Mouse (Mus musculus) spleen, adult 2 months (tissue): ENCODE measurements around the gene Hccs. TPM values are rescaled to one million over a fixed set of nuclear protein-coding genes. Genes with fewer than 3 reads are reported as not detected.

Experiments
- DNase-seq, 2 experiments: peaks; one replicate each; pipeline versions ENCODE4 v3.0.0 to v3.0.0-alpha.2; 2012 to 2021; ENCODE audit warnings: low spot score in 2 of 2, low read depth in 1 of 2
- H3K27ac ChIP-seq: fragments of 200-500 bp; 2 replicates; pipeline ENCODE4 v1.5.1; 2012; ENCODE audit warnings: low read length, inconsistent platforms; ENCODE audit not compliant: insufficient read depth
- H3K27me3 ChIP-seq: fragments of 200-500 bp; 2 replicates; pipeline ENCODE4 v1.6.1; 2012; ENCODE audit warnings: mild to moderate bottlenecking, moderate library complexity, low read length, inconsistent platforms; ENCODE audit not compliant: control insufficient read depth, insufficient read depth
- H3K36me3 ChIP-seq: fragments of 200-500 bp; 2 replicates; pipeline ENCODE4 v1.6.1; 2012; ENCODE audit warnings: mild to moderate bottlenecking, low read length, inconsistent platforms; ENCODE audit not compliant: control insufficient read depth, insufficient read depth
- H3K4me1 ChIP-seq: fragments of 200-500 bp; 2 replicates; pipeline ENCODE4 v1.6.1; 2011; ENCODE audit warnings: inconsistent platforms; ENCODE audit not compliant: control insufficient read depth, insufficient read depth, insufficient read length
- H3K4me3 ChIP-seq: fragments of 200-500 bp; 2 replicates; pipeline ENCODE4 v1.5.1; 2011; ENCODE audit warnings: mild to moderate bottlenecking, inconsistent platforms; ENCODE audit not compliant: insufficient read depth, insufficient read length; ENCODE audit errors: extremely low read depth
- CTCF ChIP-seq: fragments of 200-500 bp; IDR thresholded peaks from 2 replicates; pipeline ENCODE4 v1.5.1; 2011; ENCODE audit warnings: mild to moderate bottlenecking, inconsistent platforms; ENCODE audit not compliant: insufficient read depth, insufficient read length, insufficient replicate concordance; ENCODE audit errors: extremely low read depth
- POLR2A ChIP-seq: fragments of 200-500 bp; IDR thresholded peaks from 2 replicates; pipeline ENCODE4 v1.6.1; 2011; ENCODE audit warnings: low read depth, low read length, inconsistent platforms
- WGBS: fragments of 180-500 bp; shearing (Covaris S2); methylation state at CpG from one replicate; pipeline ENCODE4 v1.1.7; 2018; 5-methylcytosine and 5-hydroxymethylcytosine counted together
- polyA plus RNA-seq: library from polyadenylated mRNA; depleted of rRNA; stranded (reverse); fragments of >200 nt; gene quantifications from 2 replicates; pipeline ENCODE4 v1.2.3, GENCODE M21; 2012; rRNA removed

Gene Hccs
- polyA plus RNA-seq, 1 experiment, result 5.1 TPM

DNA sequence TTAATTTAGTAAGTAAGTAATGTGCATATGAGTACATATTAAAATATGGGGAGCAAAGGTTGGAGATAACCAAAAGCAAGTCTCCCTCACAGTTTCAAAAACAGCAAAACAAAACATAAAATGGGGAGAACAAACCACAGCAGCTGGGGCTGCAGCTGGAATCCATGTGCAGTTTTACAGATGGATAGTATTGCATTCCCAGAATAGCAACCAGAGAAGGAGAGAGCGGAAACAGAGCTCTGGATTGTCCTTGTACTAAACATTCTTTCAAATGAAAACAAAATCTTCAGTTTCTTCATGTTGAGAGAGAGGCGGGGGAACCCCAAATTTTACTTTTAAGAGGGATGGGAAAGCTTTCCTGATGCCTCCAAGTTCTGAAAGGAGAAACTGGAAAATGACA is 58.0 kb downstream of the Hccs start:
- TF ChIP-seq POLR2A, result no peak
- no peak for TF ChIP-seq CTCF
- Histone ChIP-seq H3K4me1 (no peaks in the 10 kb centered on the region), H3K27me3 (no peaks in the 10 kb centered on the region), H3K4me3 (no peak overlapping the region), H3K27ac (no peak overlapping the region), H3K36me3 (no peaks in the 10 kb centered on the region)
- no peak for DNase-seq
- 83% methylated on average over 2 of the region's 2 CpGs for WGBS

- no peak overlapping the region for H3K4me3 ChIP-seq
- no peaks in the 10 kb centered on the region for H3K4me1 ChIP-seq
- TF ChIP-seq POLR2A, result no peak
- no peak for TF ChIP-seq CTCF
- no peaks in the 10 kb centered on the region for H3K36me3 ChIP-seq
- H3K27me3 ChIP-seq, result no peaks in the 10 kb centered on the region
- DNase-seq, result no peak
- WGBS, result 70% methylated on average over 3 of the region's 3 CpGs
- no peak overlapping the region for H3K27ac ChIP-seq
These were observed 59.1 kb downstream of the Hccs start for GRCm38 (mm10) chrX:169261034-169261433.

DNA sequence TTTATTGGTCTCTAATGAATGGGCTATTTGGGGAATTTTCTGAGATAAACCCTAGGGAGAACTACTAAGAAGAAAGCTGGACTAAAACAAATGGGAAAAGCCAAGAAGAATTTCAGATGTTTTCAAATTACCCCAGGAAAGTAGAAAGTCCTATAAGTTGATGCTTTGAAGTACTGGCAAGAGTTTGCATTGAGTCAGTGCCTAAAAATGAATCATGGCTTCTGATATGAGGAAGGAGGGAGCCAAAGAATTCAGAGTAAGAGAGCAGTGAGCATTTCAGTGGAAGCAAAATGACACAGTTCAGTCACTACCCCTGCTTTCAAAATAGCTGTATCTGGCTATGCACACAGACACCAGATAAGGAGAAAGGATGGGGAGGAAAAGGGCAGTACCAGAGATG is 63.4 kb downstream of the Hccs start:
- no peak for DNase-seq
- Histone ChIP-seq H3K27ac (no peak overlapping the region), H3K27me3 (no peaks in the 10 kb centered on the region), H3K4me3 (no peak overlapping the region), H3K36me3 (no peaks in the 10 kb centered on the region), H3K4me1 (no peaks in the 10 kb centered on the region)
- no peak for TF ChIP-seq CTCF
- TF ChIP-seq POLR2A, result no peak

GRCm38 (mm10) chrX:169255915-169256314 is 64.3 kb downstream of the Hccs start:
- Histone ChIP-seq H3K36me3 (no peaks in the 10 kb centered on the region), H3K4me1 (no peaks in the 10 kb centered on the region), H3K4me3 (no peak overlapping the region), H3K27me3 (no peaks in the 10 kb centered on the region), H3K27ac (no peak overlapping the region)
- DNase-seq, result no peak
- TF ChIP-seq POLR2A, result no peak
- no peak for TF ChIP-seq CTCF
- WGBS, result 56% methylated on average over 1 of the region's 1 CpGs

GRCm38 (mm10) chrX:169222357-169223062 is 97.7 kb downstream of the Hccs start:
- H3K36me3 ChIP-seq, result no peaks in the 10 kb centered on the region
- WGBS, result 89% methylated on average over 3 of the region's 3 CpGs
- H3K27me3 ChIP-seq, result no peaks in the 10 kb centered on the region
- H3K27ac ChIP-seq, result no peak overlapping the region
- H3K4me1 ChIP-seq, result no peaks in the 10 kb centered on the region
- TF ChIP-seq POLR2A, result no peak
- no peak for TF ChIP-seq CTCF
- no peak overlapping the region for H3K4me3 ChIP-seq
- no peak for DNase-seq

- Histone ChIP-seq H3K27ac (no peak overlapping the region), H3K27me3 (no peaks in the 10 kb centered on the region), H3K4me3 (no peak overlapping the region), H3K36me3 (no peaks in the 10 kb centered on the region), H3K4me1 (no peaks in the 10 kb centered on the region)
- WGBS, result 44% methylated on average over 8 of the region's 8 CpGs
- DNase-seq, result peak in 1 of 2 experiments; percentile 2
- no peak for TF ChIP-seq POLR2A
- no peak for TF ChIP-seq CTCF
These were observed 100.1 kb downstream of the Hccs start for GRCm38 (mm10) chrX:169220064-169220463.

DNA sequence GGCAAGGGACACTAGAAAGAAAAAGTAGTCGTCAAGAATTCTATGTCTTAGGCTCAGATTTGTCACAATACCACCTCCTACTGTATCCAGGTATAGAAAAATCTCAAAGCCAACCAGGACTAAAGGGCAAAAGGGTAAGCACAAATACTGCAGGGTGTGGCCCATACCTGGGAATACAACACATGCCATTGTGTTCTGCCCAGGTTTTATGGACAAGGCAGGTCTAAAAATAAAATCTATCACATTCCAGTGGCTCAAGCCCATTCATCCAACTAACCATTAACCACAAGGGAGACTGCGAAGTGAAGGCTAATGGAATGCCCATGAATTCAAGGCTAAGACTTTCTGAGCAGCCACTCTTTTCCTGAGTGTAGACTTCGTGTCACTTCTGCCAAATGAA is 110.2 kb downstream of the Hccs start:
- Histone ChIP-seq H3K36me3 (no peaks in the 10 kb centered on the region), H3K4me3 (no peak overlapping the region), H3K27ac (no peak overlapping the region), H3K4me1 (no peaks in the 10 kb centered on the region), H3K27me3 (no peaks in the 10 kb centered on the region)
- no peak for TF ChIP-seq CTCF
- TF ChIP-seq POLR2A, result no peak
- no peak for DNase-seq
- 74% methylated on average over 3 of the region's 3 CpGs for WGBS

Other genes starting within 250 kb of the Hccs start
- not detected in 2 replicates for gene Amelx, start 133.2 kb downstream of the Hccs start, polyA plus RNA-seq